Comparison of ENCODE assay signal across 9 mouse cellular contexts in the genomic region with DNA sequence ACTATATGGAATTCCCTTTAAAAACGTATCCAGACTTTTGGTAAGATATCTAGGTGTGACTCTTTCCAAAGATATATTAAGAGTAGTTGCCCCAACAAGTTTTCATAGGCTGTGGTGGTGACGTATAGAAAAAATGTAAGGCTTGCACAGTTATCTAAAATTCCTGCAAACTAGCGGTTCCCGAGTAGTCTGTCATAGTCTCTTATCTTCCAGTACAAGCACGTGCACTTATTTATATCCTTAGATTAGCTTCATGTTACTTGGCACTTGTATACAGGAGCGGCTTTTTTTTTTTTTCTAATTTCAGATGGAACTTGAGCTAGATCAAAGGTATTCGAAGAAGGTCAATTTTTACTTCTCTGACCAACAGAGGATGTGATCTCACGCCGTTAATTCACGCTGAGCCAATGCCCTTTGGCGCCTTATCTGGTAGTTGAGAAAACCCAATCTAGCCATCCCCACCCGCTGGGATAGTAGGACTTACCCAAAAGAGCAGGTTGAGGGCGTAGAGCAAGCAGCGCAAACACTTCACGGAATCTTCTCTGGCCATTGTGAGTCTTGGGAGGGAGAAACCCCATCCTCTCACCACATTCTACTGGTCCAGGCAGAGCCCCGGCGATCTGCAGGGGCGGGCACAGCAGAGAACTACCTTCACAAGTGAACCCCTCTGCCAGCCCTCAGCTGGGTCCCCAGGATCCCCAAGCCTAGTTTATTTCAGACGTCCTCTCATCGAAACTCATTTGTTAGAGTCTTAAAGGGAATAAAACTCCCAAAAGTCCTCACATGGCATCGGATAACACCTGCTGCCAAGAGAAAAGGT. TPM values are rescaled to one million over a fixed set of nuclear protein-coding genes. Genes with fewer than 3 reads are reported as not detected.
DNase-seq lines count a peak whose midpoint lies in the region; ATAC-seq lines count a peak whose summit lies in the region.
"Had no signal": no experiment of that assay in that cellular context is flagged by ENCODE, and none has a peak within 500 bp of the region (broad histone marks: within the 10 kb centered on the region; RNA-seq: fewer than 3 reads in every experiment).

No protein-coding gene starts in this region.

- no peaks in the 10 kb centered on the region for H3K9me3 ChIP-seq in embryonic facial prominence, embryonic 15.5 days (replicated peaks)
- H3K9me3 ChIP-seq in hindbrain, embryonic 13.5 days: no peaks in the 10 kb centered on the region
- no peaks in the 10 kb centered on the region for H3K9me3 ChIP-seq in neural tube, embryonic 14.5 days (ENCODE audit: control insufficient read depth, low read length)

- H3K4me1 ChIP-seq in embryonic facial prominence, embryonic 15.5 days: peaks cover 11% of the 10 kb centered on the region; the same call in 1 of the 2 replicates
- H3K4me1 ChIP-seq in hindbrain, embryonic 13.5 days (replicated peaks): peaks cover 18% of the 10 kb centered on the region
- H3K4me1 ChIP-seq in neural tube, embryonic 14.5 days (ENCODE audit: control insufficient read depth, insufficient read depth, low read length): no peaks in the 10 kb centered on the region

- ATAC-seq in frontal cortex, adult (ENCODE audit: low TSS enrichment): 0 out of 2 replicates have a peak, but pooled peaks have one; percentile 13
- ATAC-seq in embryonic facial prominence, embryonic 15.5 days (ENCODE audit: insufficient number of reproducible peaks, low FRiP score, low TSS enrichment, low read depth): 0 out of 2 replicates have a peak, but pooled peaks have one; percentile 40
- ATAC-seq in hindbrain, embryonic 13.5 days (ENCODE audit: low FRiP score): peak; percentile 26
- peak; percentile 53 for ATAC-seq in neural tube, embryonic 14.5 days (ENCODE audit: low read depth)
- ATAC-seq in inflammation-experienced regulatory T-cells, adult 6 months: no peak

- peak overlapping the region; percentile 82 for H3K4me2 ChIP-seq in embryonic facial prominence, embryonic 15.5 days (replicated peaks)
- peak overlapping the region; percentile 79 for H3K4me2 ChIP-seq in hindbrain, embryonic 13.5 days
- H3K4me2 ChIP-seq in neural tube, embryonic 14.5 days (ENCODE audit: low read depth, low read length): peak overlapping the region; percentile 77

- no peak for DNase-seq in frontal cortex, postnatal 14 days (ENCODE audit: low spot score in 2 of 2)
- DNase-seq in liver: peak; percentile 36
- DNase-seq in layer of hippocampus, adult 9-10 months (ENCODE audit: low spot score): no peak

- H3K9ac ChIP-seq in embryonic facial prominence, embryonic 15.5 days: no peak overlapping the region
- H3K9ac ChIP-seq in hindbrain, embryonic 13.5 days: peak overlapping the region; percentile 91
- peak overlapping the region; percentile 8; the same call in 1 of the 2 replicates for H3K9ac ChIP-seq in neural tube, embryonic 14.5 days (replicated peaks; ENCODE audit: low read depth, low read length)

- H3K27ac ChIP-seq in embryonic facial prominence, embryonic 15.5 days (replicated peaks): no peak overlapping the region
- no peak overlapping the region for H3K27ac ChIP-seq in hindbrain, embryonic 13.5 days
- no peak overlapping the region for H3K27ac ChIP-seq in neural tube, embryonic 14.5 days (ENCODE audit: low read depth, low read length)

- H3K27me3 ChIP-seq in embryonic facial prominence, embryonic 15.5 days: no peaks in the 10 kb centered on the region
- H3K27me3 ChIP-seq in hindbrain, embryonic 13.5 days: no peaks in the 10 kb centered on the region
- H3K27me3 ChIP-seq in neural tube, embryonic 14.5 days (ENCODE audit: control insufficient read depth, insufficient read depth, low read length): no peaks in the 10 kb centered on the region; the same call in 1 of the 2 replicates
- H3K27me3 ChIP-seq: CH12.LX had no signal

- WGBS in embryonic facial prominence, embryonic 15.5 days: 21% methylated on average over 21 of the region's 21 CpGs
- WGBS in hindbrain, embryonic 13.5 days: 26% methylated on average over 21 of the region's 21 CpGs
- WGBS in neural tube, embryonic 14.5 days: 27% methylated on average over 21 of the region's 21 CpGs

- peak overlapping the region; percentile 80 for H3K4me3 ChIP-seq in embryonic facial prominence, embryonic 15.5 days (replicated peaks)
- H3K4me3 ChIP-seq in hindbrain, embryonic 13.5 days: peak overlapping the region; percentile 80
- H3K4me3 ChIP-seq in neural tube, embryonic 14.5 days (ENCODE audit: low read depth, low read length): peak overlapping the region; percentile 82

- no peaks in the 10 kb centered on the region for H3K36me3 ChIP-seq in embryonic facial prominence, embryonic 15.5 days
- peaks cover 10% of the 10 kb centered on the region for H3K36me3 ChIP-seq in hindbrain, embryonic 13.5 days
- no peaks in the 10 kb centered on the region for H3K36me3 ChIP-seq in neural tube, embryonic 14.5 days (ENCODE audit: control insufficient read depth, insufficient read depth, low read length)

RNA-seq across cellular contexts. Expression of a gene that starts 1.6 kb away (rescaled TPM):
- polyA plus RNA-seq in embryonic facial prominence, embryonic 15.5 days (2015; fragmentation: Nextera tagmentation; extraction: Ambion mirVana): 37.9 and 38.3 TPM in 2 replicates
- 64.6 and 69.6 TPM in 2 replicates for polyA plus RNA-seq in hindbrain, embryonic 13.5 days (2015; fragmentation: Nextera tagmentation; extraction: Ambion mirVana)
- 89.7 TPM in 2 replicates for polyA plus RNA-seq in neural tube, embryonic 14.5 days (2014; fragmentation: Nextera tagmentation; extraction: Ambion mirVana)
- polyA plus RNA-seq in inflammation-experienced regulatory T-cells, adult 6 months (2017; shearing (Covaris generic)): not detected

Comparison
In these comparisons a context has a peak if more than half of its experiments do, and no peak if none do; other contexts are left out.
1. RNA of a gene that starts 1.6 kb away (polyA plus RNA-seq): 89.7 TPM in neural tube, embryonic 14.5 days, 64.6 to 69.6 TPM in hindbrain, embryonic 13.5 days and 37.9 to 38.3 TPM in embryonic facial prominence, embryonic 15.5 days; not detected in inflammation-experienced regulatory T-cells, adult 6 months; every median in the first group is over 10 times any median in the second.
2. Peak in every context shown above with its lines, with median percentiles within 50 percentile points of each other: H3K4me2 ChIP-seq and H3K4me3 ChIP-seq.